Mouse (Mus musculus) C2C12 (cell line): Measurements from ENCODE around the gene D430041D05Rik. TPM values are rescaled to one million over a fixed set of nuclear protein-coding genes. Genes with fewer than 3 reads are reported as not detected.

Source experiments
- H3K27me3 ChIP-seq: one replicate; pipeline ENCODE4 v1.6.1; 2011; ENCODE audit not compliant: control insufficient read depth, insufficient read depth, insufficient read length
- H3K36me3 ChIP-seq: one replicate; pipeline ENCODE4 v1.6.1; 2011; ENCODE audit not compliant: control insufficient read depth, insufficient read depth
- H3K4me3 ChIP-seq: one replicate; pipeline ENCODE4 v1.5.1; 2011; ENCODE audit warnings: mild to moderate bottlenecking, control low read depth; ENCODE audit not compliant: poor library complexity, insufficient read depth, severe bottlenecking
- H3K79me2 ChIP-seq: one replicate; pipeline ENCODE4 v1.6.1; 2011; ENCODE audit not compliant: control insufficient read depth, insufficient read depth
- H3K79me3 ChIP-seq: one replicate; pipeline ENCODE4 v1.6.1; 2011; ENCODE audit warnings: low read depth, control low read depth
- H3ac ChIP-seq: one replicate; pipeline ENCODE3; 2011; ENCODE audit warnings: low read depth; ENCODE audit not compliant: control insufficient read depth, insufficient read length
- CEBPB ChIP-seq: IDR thresholded peaks from one replicate; pipeline ENCODE4 v1.6.1; 2011; ENCODE audit warnings: low read depth, mild to moderate bottlenecking, control low read depth, moderate library complexity
- CTCF ChIP-seq: IDR thresholded peaks from one replicate; pipeline ENCODE4 v1.5.1; 2011; ENCODE audit not compliant: control insufficient read depth, insufficient read depth, insufficient read length
- FOSL1 ChIP-seq: IDR thresholded peaks from one replicate; pipeline ENCODE4 v1.8.0; 2011; ENCODE audit warnings: mild to moderate bottlenecking, low read length; ENCODE audit not compliant: poor library complexity, insufficient read depth, severe bottlenecking
- MAX ChIP-seq: IDR thresholded peaks from one replicate; pipeline ENCODE4 v1.6.1; 2011; ENCODE audit warnings: mild to moderate bottlenecking, control low read depth
- MYOD1 ChIP-seq: IDR thresholded peaks from one replicate; pipeline ENCODE4 v1.6.1; 2011; ENCODE audit warnings: low read depth; ENCODE audit not compliant: control insufficient read depth, insufficient read length
- MYOG ChIP-seq: IDR thresholded peaks from one replicate; pipeline ENCODE4 v1.6.1; 2011; ENCODE audit not compliant: control insufficient read depth, insufficient read length; ENCODE audit errors: extremely low read depth
- USF1 ChIP-seq: IDR thresholded peaks from one replicate; pipeline ENCODE4 v1.6.1; 2011; ENCODE audit warnings: low read depth, mild to moderate bottlenecking, control low read depth, moderate library complexity
- polyA plus RNA-seq: library from polyadenylated mRNA; unstranded; fragments of >200 nt; fragmentation: generic; extraction: Trizol; gene quantifications from one replicate; pipeline ENCODE4 v1.2.1, GENCODE M21; 2012; ENCODE audit warnings: missing spikeins

The D430041D05Rik gene
- polyA plus RNA-seq, 1 experiment: 0.05 TPM

DNA sequence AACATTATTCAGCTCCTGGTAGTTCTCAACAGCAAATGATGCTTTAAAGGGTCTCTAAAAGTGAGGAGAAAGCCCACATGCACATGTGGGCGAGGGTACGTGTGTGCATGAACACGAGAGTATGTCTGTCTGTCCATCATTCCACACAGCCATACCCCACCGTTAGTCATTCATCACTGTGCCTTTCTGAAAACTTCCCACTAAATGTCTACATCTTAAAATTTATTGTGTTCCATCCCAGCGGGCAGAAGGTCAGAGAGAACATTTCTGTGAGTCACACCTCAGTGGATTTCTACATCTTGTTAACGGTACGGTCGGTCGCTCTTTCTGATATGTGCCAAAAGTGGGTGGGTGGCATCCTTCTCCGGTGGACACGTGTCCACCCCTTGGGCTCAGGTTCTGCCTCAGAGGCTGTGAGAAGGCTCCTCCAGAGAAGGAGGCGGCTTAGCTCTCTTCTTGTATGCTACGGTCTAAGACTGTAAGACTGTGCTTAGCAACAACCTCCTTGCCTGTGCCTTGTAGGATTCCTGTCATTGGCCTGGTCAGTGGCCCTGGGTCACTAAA lies 90.7 kb downstream of the D430041D05Rik start:
- Histone ChIP-seq H3ac (no peak overlapping the region), H3K79me2 (no peaks in the 10 kb centered on the region), H3K27me3 (peaks cover 3% of the 10 kb centered on the region), H3K79me3 (no peaks in the 10 kb centered on the region), H3K36me3 (no peaks in the 10 kb centered on the region), H3K4me3 (no peak overlapping the region)
- TF ChIP-seq FOSL1: no peak
- no peak for TF ChIP-seq CEBPB
- no peak for TF ChIP-seq CTCF

- H3K4me3 ChIP-seq: no peak overlapping the region
- H3K36me3 ChIP-seq: no peaks in the 10 kb centered on the region
- peaks cover 3% of the 10 kb centered on the region for H3K27me3 ChIP-seq
- TF ChIP-seq CTCF (no peak), CEBPB (no peak)
- no peaks in the 10 kb centered on the region for H3K79me3 ChIP-seq
- no peak overlapping the region for H3ac ChIP-seq
- H3K79me2 ChIP-seq: no peaks in the 10 kb centered on the region
Measured at GRCm38 (mm10) chr2:104319443-104319842, 91.4 kb downstream of the D430041D05Rik start.

DNA sequence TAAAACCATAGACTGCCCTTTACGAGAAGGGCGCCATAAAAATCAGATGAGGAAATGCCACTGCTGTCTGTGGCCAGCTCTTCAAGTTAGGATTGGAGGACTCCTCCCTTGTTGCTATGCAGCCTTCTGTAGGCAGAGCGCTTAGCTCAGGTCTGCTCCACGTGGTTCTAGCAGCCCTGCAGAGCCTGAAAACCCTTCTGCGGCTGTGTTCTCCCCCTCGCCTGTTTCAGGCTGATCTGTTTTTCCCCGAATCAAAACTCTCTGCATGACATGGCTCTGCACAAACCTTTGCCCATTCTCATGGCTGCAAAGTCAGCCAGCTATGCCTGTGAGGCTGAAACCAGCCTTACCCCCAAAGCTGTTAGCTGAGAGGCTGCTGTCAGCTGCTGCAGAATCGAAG lies 91.9 kb downstream of the D430041D05Rik start:
- Histone ChIP-seq H3K36me3 (no peaks in the 10 kb centered on the region), H3K27me3 (peaks cover 3% of the 10 kb centered on the region), H3K79me3 (no peaks in the 10 kb centered on the region), H3K4me3 (no peak overlapping the region), H3K79me2 (no peaks in the 10 kb centered on the region), H3ac (no peak overlapping the region)
- TF ChIP-seq USF1 (no peak), FOSL1 (no peak), MYOD1 (no peak), MAX (no peak), MYOG (no peak), CTCF (no peak), CEBPB (no peak)

GRCm38 (mm10) chr2:104318259-104318658 lies 92.6 kb downstream of the D430041D05Rik start:
- Histone ChIP-seq H3K36me3 (no peaks in the 10 kb centered on the region), H3K79me2 (no peaks in the 10 kb centered on the region), H3K27me3 (peaks cover 3% of the 10 kb centered on the region), H3ac (no peak overlapping the region), H3K79me3 (no peaks in the 10 kb centered on the region), H3K4me3 (no peak overlapping the region)
- no peak for TF ChIP-seq USF1
- TF ChIP-seq CTCF: no peak
- TF ChIP-seq MYOD1: no peak
- no peak for TF ChIP-seq MAX

GRCm38 (mm10) chr2:104317631-104318030 lies 93.2 kb downstream of the D430041D05Rik start:
- Histone ChIP-seq H3K79me2 (no peaks in the 10 kb centered on the region), H3K4me3 (no peak overlapping the region), H3K36me3 (no peaks in the 10 kb centered on the region), H3K79me3 (no peaks in the 10 kb centered on the region), H3K27me3 (peaks cover 3% of the 10 kb centered on the region), H3ac (no peak overlapping the region)
- TF ChIP-seq FOSL1 (no peak), CTCF (no peak), MAX (no peak), MYOG (no peak), MYOD1 (no peak), USF1 (no peak), CEBPB (no peak)

GRCm38 (mm10) chr2:104316483-104316882 lies 94.3 kb downstream of the D430041D05Rik start:
- no peaks in the 10 kb centered on the region for H3K79me2 ChIP-seq
- H3K79me3 ChIP-seq: no peaks in the 10 kb centered on the region
- H3K4me3 ChIP-seq: no peak overlapping the region
- H3K27me3 ChIP-seq: peaks cover 3% of the 10 kb centered on the region
- no peaks in the 10 kb centered on the region for H3K36me3 ChIP-seq
- TF ChIP-seq MAX (no peak), CEBPB (no peak), USF1 (no peak), CTCF (no peak), MYOD1 (no peak), FOSL1 (no peak), MYOG (no peak)
- no peak overlapping the region for H3ac ChIP-seq
